Mouse (Mus musculus) lung, postnatal 0 days (tissue): ENCODE results near the gene 1810024B03Rik.

Source experiments
- CTCF ChIP-seq: IDR thresholded peaks from 2 replicates; pipeline ENCODE4 v1.5.1; 2016; ENCODE audit warnings: antibody characterized with exemption, mild to moderate bottlenecking
- EP300 ChIP-seq: IDR thresholded peaks from 2 replicates; pipeline ENCODE4 v1.6.1; 2016; ENCODE audit warnings: antibody characterized with exemption, mild to moderate bottlenecking, control low read depth

DNA sequence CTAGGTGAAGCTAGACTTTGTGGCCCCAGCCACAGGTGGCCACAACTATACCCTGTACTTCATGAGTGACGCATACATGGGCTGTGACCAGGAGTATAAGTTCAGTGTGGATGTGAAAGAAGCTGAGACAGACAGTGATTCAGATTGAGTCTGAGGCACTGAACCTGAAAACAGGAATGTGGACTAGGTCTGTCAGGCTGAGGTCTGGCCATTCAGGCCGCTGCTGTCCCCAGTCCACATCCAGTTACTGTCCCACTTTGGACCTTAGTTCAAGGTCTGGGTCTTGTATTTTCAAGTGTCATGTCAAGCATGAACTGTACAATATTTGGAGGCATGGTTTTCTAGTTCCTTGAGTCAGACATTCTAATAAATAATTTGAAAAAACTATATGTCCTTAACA, 32.0 kb upstream of the 1810024B03Rik start:
- TF ChIP-seq CTCF = no peak
- TF ChIP-seq EP300 = no peak
